Mouse (Mus musculus) kidney, adult 8-10 months (tissue): Measurements from ENCODE around the gene Card9.
"Not testable (repeated sequence)": the region's sequence is repeated elsewhere in the genome, so short reads cannot be mapped to it uniquely, and the experiment has no call there.

Source experiments
- DNase-seq, 2 experiments: peaks; one replicate each; pipeline ENCODE4 v3.0.0; 2022

Gene Card9

GRCm38 (mm10) chr2:26360772-26361171, at the start of gene Card9:
Gene Card9, minus strand, starts transcription at chr2:26360918.
- no peak for DNase-seq

GRCm38 (mm10) chr2:26410091-26410490, 49.4 kb upstream of the Card9 start:
- DNase-seq: no peak

- no peak for DNase-seq
These were observed 48.6 kb upstream of the Card9 start for GRCm38 (mm10) chr2:26409362-26409761.

DNA sequence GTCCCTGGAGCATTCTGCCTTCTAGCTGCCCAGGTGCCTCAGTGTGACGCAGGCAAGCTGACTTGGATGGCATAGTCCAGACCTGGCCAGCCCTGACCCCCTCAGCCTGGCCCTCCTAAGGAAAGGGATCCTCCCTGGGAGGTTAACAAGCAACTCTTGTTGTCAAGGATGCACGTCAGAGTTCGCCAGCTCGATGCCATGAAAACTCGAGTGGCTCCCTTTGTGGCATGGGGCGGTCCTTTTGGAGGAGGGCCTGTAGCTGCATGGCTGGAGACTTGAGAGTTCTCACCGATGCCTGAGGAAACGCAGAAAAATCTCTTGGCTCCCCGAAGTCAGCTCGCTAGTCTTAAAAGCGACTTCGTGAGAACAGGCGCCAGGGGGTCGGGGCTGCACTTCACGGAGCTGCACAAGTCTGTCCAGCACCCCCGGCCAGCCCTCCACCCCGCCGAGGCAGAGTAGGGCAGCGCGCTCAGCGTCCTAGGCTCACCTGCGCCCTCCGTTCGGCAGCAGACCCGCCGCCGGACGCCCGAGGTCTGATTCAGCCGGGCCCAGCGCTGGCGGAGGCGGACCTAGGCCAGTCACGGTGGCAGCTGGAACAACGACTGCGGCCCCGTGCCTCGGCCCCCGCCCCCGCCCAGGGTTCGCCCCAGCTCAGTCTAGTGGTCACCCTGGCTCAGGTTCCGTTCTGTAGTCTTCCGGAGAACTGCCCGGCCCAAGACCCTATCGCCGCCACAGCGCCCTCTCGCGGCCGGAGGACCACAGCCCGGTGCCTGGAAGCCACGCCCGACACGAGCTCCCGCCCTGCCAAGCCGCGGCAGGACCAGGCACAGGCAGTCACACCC, 48.0 kb upstream of the Card9 start, which contains the start of gene Inpp5e:
Inpp5e (minus strand) TSS at position 689 of the 842 bp plus-strand sequence.
- peak; percentile 96 to 97 for DNase-seq

- DNase-seq: peak; percentile 62 to 69
These were observed 42.6 kb upstream of the Card9 start for GRCm38 (mm10) chr2:26403306-26403705.

GRCm38 (mm10) chr2:26402265-26402664, 41.5 kb upstream of the Card9 start:
- no peak for DNase-seq

DNA sequence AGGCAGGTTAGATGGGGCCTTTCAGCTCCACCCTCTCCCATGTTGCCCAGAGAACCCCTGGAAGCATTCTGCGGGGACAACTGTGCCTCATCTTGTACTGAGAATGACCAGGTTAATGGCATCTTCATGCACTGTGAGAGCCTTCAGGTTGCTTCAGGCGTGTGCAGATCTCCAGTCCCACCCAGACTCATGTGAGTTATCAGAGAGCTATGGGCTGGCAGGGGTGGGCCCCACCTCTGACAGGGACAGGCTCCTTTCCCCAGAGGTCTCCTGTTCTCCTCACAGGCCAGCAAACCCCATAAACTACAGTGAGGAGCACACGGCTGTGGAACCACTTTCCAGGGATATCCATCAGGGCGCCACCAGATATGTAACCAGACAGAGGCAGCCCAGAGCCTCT, 40.3 kb upstream of the Card9 start:
- DNase-seq: no peak

- no peak for DNase-seq
These were observed 39.6 kb upstream of the Card9 start for GRCm38 (mm10) chr2:26400296-26400695.

- DNase-seq: peak; percentile 75 to 81
These were observed 38.9 kb upstream of the Card9 start for GRCm38 (mm10) chr2:26399647-26400046.

DNA sequence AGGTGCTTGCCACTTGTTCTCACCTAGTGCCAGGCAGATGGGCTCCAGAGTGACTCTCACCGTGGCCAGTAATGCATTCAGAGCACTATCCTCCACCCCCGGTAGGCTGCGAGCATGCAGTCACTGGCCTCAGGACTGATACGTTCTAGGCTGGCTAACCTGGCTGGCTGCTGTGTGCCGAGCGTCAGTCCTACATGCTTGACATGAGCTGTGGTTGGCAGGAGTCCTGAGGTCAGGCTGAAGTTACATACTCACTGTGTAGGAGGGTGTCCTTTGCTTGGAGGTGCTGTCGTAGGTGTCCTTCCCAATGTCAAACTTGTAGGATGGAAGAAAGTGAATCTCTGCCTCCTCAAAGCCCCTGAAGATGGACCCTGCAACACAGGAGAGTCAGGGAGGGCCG, 38.3 kb upstream of the Card9 start:
- DNase-seq: peak in 1 of 2 experiments; percentile 39

- DNase-seq: no peak
These were observed 30.9 kb upstream of the Card9 start for GRCm38 (mm10) chr2:26391617-26392016.

GRCm38 (mm10) chr2:26390954-26391353, 30.2 kb upstream of the Card9 start:
- DNase-seq: no peak

GRCm38 (mm10) chr2:26389154-26389690, 28.5 kb upstream of the Card9 start, which contains the start of the genes Entr1 and Pmpca:
Gene Entr1, minus strand, starts transcription at chr2:26389316.
Gene Pmpca, plus strand, starts transcription at chr2:26389339.
- peak; percentile 62 to 79 for DNase-seq

DNA sequence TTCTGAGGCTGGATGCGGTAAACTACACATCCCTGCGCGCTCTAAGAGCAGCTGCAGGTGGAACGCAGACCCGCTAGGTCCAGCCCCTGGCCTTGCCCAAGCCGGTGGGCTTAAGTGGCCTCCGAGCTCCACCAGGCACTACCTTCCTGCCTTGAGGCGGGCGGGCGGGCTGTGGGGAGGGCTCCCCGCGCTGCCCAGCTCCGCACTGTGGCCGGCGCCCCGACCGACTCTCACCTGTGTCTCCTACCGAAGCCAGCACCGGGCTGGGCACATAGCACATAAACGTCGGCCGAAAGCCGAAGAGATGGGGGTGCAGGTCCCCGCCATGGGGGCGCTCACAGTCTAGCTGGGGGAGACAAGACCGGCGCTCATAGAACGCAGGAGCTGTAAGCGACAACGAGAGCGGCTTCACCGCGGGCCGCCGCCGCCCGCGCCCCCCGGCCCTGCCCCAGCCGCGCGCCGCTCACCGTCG, 28.0 kb upstream of the Card9 start:
- DNase-seq: no peak

GRCm38 (mm10) chr2:26387713-26388112, 27.0 kb upstream of the Card9 start:
- DNase-seq: peak; percentile 66 to 75

DNA sequence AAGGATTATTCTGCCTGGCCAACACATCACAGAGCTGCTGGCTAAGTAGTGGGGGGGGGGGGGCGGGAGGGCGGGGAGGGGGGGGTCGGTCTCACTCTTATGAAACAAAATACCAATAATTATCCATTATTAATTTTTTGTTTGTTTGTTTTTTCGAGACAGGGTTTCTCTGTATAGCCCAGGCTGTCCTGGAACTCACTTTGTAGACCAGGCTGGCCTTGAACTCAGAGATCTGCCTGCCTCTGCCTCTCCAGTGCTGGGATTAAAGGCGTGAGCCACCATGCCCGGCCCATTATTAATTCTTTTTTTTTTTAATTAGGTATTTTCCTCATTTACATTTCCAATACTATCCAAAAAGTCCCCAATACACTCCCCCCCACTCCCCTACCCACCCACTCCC, 20.2 kb upstream of the Card9 start:
- DNase-seq: not testable (repeated sequence)

- DNase-seq: peak; percentile 80 to 89
These were observed 19.5 kb upstream of the Card9 start, which contains the start of gene Snapc4 for GRCm38 (mm10) chr2:26380131-26380771. Gene Snapc4, minus strand, starts transcription at chr2:26380653.

GRCm38 (mm10) chr2:26372396-26372795, 11.7 kb upstream of the Card9 start:
- no peak for DNase-seq

GRCm38 (mm10) chr2:26368572-26368971, 7.9 kb upstream of the Card9 start:
- DNase-seq: no peak

DNA sequence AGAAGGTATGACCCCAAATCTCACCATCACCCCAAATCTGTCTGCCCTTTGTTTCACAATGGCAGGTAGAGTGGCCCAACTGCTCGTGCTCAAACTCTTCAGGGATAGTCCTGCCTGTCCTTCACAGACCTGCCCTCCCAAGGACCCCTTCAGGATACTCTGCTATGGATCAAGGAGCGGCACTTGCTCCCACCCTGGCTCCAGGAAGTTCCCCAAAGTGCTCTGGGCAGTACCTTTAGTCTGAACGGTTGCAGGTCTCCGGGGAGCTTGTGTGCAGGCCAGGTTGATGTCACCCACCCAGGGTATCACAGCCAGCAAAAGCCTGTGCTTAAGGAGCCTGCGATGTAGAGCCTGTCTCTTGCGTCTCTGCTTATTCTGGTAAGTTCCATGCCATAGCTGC, 7.2 kb upstream of the Card9 start:
- no peak for DNase-seq

GRCm38 (mm10) chr2:26364738-26365465, 4.2 kb upstream of the Card9 start:
- peak in 1 of 2 experiments; percentile 58 for DNase-seq

- DNase-seq: no peak
These were observed 2.8 kb upstream of the Card9 start for GRCm38 (mm10) chr2:26363481-26363880.

GRCm38 (mm10) chr2:26362991-26363390, 2.3 kb upstream of the Card9 start:
- DNase-seq: no peak
